Comparison of ENCODE assay signal across 21 mouse cellular contexts in genomic region chr11:111022681-111023281, GRCm38 (mm10). TPM values are rescaled to one million over a fixed set of nuclear protein-coding genes. Genes with fewer than 3 reads are reported as not detected.
DNase-seq lines count a peak whose midpoint lies in the region; ATAC-seq lines count a peak whose summit lies in the region.
"Had no signal": no experiment of that assay in that cellular context is flagged by ENCODE, and none has a peak within 500 bp of the region (broad histone marks: within the 10 kb centered on the region; RNA-seq: fewer than 3 reads in every experiment).

No protein-coding gene starts in this region.

- 47% methylated on average over 8 of the region's 8 CpGs for WGBS in hindbrain, embryonic 11.5 days
- WGBS in hindbrain, embryonic 12.5 days: 37% methylated on average over 8 of the region's 8 CpGs
- WGBS in neural tube, embryonic 15.5 days: 45% methylated on average over 8 of the region's 8 CpGs

- no peaks in the 10 kb centered on the region for H3K36me3 ChIP-seq in hindbrain, embryonic 11.5 days (ENCODE audit: control insufficient read depth, insufficient read depth, low read length)
- no peaks in the 10 kb centered on the region for H3K36me3 ChIP-seq in hindbrain, embryonic 12.5 days
- H3K36me3 ChIP-seq in neural tube, embryonic 15.5 days: no peaks in the 10 kb centered on the region
- H3K36me3 ChIP-seq: limb, embryonic 13.5 days had no signal

- H3K4me2 ChIP-seq in hindbrain, embryonic 11.5 days (replicated peaks; ENCODE audit: low read depth, low read length): no peak overlapping the region
- H3K4me2 ChIP-seq in hindbrain, embryonic 12.5 days (replicated peaks): no peak overlapping the region
- H3K4me2 ChIP-seq in neural tube, embryonic 15.5 days: no peak overlapping the region
- H3K4me2 ChIP-seq: heart, embryonic 11.5 days; limb, embryonic 13.5 days had no signal

- no peaks in the 10 kb centered on the region for H3K9me3 ChIP-seq in hindbrain, embryonic 11.5 days (ENCODE audit: control insufficient read depth, low read length)
- no peaks in the 10 kb centered on the region for H3K9me3 ChIP-seq in hindbrain, embryonic 12.5 days (replicated peaks)
- H3K9me3 ChIP-seq in neural tube, embryonic 15.5 days (replicated peaks): no peaks in the 10 kb centered on the region
- H3K9me3 ChIP-seq: limb, embryonic 13.5 days had no signal

- H3K4me1 ChIP-seq in hindbrain, embryonic 11.5 days (replicated peaks; ENCODE audit: control insufficient read depth, insufficient read depth, low read length): no peaks in the 10 kb centered on the region
- H3K4me1 ChIP-seq in hindbrain, embryonic 12.5 days: peaks cover 9% of the 10 kb centered on the region; the same call in 1 of the 2 replicates
- H3K4me1 ChIP-seq in neural tube, embryonic 15.5 days: no peaks in the 10 kb centered on the region

- peak; percentile 30 for DNase-seq in hindbrain, embryonic 11.5 days (ENCODE audit: low spot score)
- DNase-seq in embryo, embryonic 10.5 days (ENCODE audit: low spot score): peak; percentile 56
- DNase-seq in forelimb bud, embryonic 11.5 days (ENCODE audit: low read depth, low spot score): peak; percentile 12
- DNase-seq in ovary, postnatal 36 days (ENCODE audit: low spot score): no peak
- no peak for DNase-seq in adrenal gland, adult 18-20 months (ENCODE audit: low spot score in 2 of 2)
- no peak for DNase-seq in thymus, postnatal 10 days (ENCODE audit: low spot score in 2 of 2)
- DNase-seq: adrenal gland, postnatal 36 days; B cell, adult 2 months; gastrocnemius, postnatal 10 days; heart, postnatal 36 days; kidney, adult 11 months; kidney, postnatal 36 days; spleen, adult 18-20 months had no signal

- ATAC-seq in hindbrain, embryonic 11.5 days (ENCODE audit: low FRiP score): peak; percentile 64; the same call in 1 of the 2 replicates
- no peak for ATAC-seq in hindbrain, embryonic 12.5 days (ENCODE audit: low FRiP score)
- peak; percentile 69; the same call in 1 of the 2 replicates for ATAC-seq in neural tube, embryonic 15.5 days (ENCODE audit: low FRiP score)

- H3K4me3 ChIP-seq in hindbrain, embryonic 11.5 days (ENCODE audit: low read depth, low read length): no peak overlapping the region
- no peak overlapping the region for H3K4me3 ChIP-seq in hindbrain, embryonic 12.5 days
- no peak overlapping the region for H3K4me3 ChIP-seq in neural tube, embryonic 15.5 days (replicated peaks)
- H3K4me3 ChIP-seq: erythroblast, embryonic 14.5 days; left cerebral cortex, adult 2 months; limb, embryonic 13.5 days had no signal

- H3K27ac ChIP-seq in hindbrain, embryonic 11.5 days (ENCODE audit: low read depth, low read length): no peak overlapping the region
- H3K27ac ChIP-seq in hindbrain, embryonic 12.5 days: no peak overlapping the region
- H3K27ac ChIP-seq in neural tube, embryonic 15.5 days (replicated peaks): no peak overlapping the region
- H3K27ac ChIP-seq: left cerebral cortex, adult 2 months; limb, embryonic 13.5 days; stomach, postnatal 0 days had no signal

- no peak overlapping the region for H3K9ac ChIP-seq in hindbrain, embryonic 11.5 days (ENCODE audit: low read depth, low read length)
- no peak overlapping the region for H3K9ac ChIP-seq in hindbrain, embryonic 12.5 days
- H3K9ac ChIP-seq in neural tube, embryonic 15.5 days (replicated peaks): no peak overlapping the region
- H3K9ac ChIP-seq: limb, embryonic 13.5 days had no signal

- H3K27me3 ChIP-seq in hindbrain, embryonic 11.5 days (ENCODE audit: control insufficient read depth, insufficient read depth, low read length): no peaks in the 10 kb centered on the region
- no peaks in the 10 kb centered on the region for H3K27me3 ChIP-seq in hindbrain, embryonic 12.5 days
- H3K27me3 ChIP-seq in neural tube, embryonic 15.5 days (replicated peaks): no peaks in the 10 kb centered on the region
- H3K27me3 ChIP-seq: limb, embryonic 13.5 days had no signal

RNA-seq across cellular contexts. Expression of gene Kcnj2, which starts 43.2 kb away (rescaled TPM):
- 0.39 and 0.40 TPM in 2 replicates for polyA plus RNA-seq in hindbrain, embryonic 11.5 days (2014; fragmentation: Nextera tagmentation; extraction: Ambion mirVana)
- 2.9 and 3.2 TPM in 2 replicates for polyA plus RNA-seq in hindbrain, embryonic 12.5 days (2016; fragmentation: Nextera tagmentation; extraction: Ambion mirVana)
- polyA plus RNA-seq in neural tube, embryonic 15.5 days (2015; fragmentation: Nextera tagmentation; extraction: Ambion mirVana): 1.00 and 1.3 TPM in 2 replicates
- total RNA-seq in adrenal gland, adult 18-20 months (2021): 10 to 100 TPM; 16.5 to 19.8 TPM
- polyA plus RNA-seq: erythroblast, embryonic 14.5 days had no signal

RNA-seq across cellular contexts. Expression of gene Kcnj16, which starts 54.9 kb away (rescaled TPM):
- 0.20 TPM in 1 of 2 replicates, not detected in the other for polyA plus RNA-seq in hindbrain, embryonic 11.5 days (2014; fragmentation: Nextera tagmentation; extraction: Ambion mirVana)
- 0.35 and 0.38 TPM in 2 replicates for polyA plus RNA-seq in hindbrain, embryonic 12.5 days (2016; fragmentation: Nextera tagmentation; extraction: Ambion mirVana)
- polyA plus RNA-seq in neural tube, embryonic 15.5 days (2015; fragmentation: Nextera tagmentation; extraction: Ambion mirVana): 3.1 and 4.3 TPM in 2 replicates
- total RNA-seq in adrenal gland, adult 18-20 months (2021): under 1 TPM in 1 of 2 experiments, not detected in 1; 0.43 TPM
- polyA plus RNA-seq: erythroblast, embryonic 14.5 days; limb, embryonic 13.5 days; urinary bladder, adult 2 months had no signal

Comparison
In these comparisons a context has a peak if more than half of its experiments do, and no peak if none do; other contexts are left out.
1. DNase-seq: peak in hindbrain, embryonic 11.5 days (single experiment), embryo, embryonic 10.5 days (single experiment) and forelimb bud, embryonic 11.5 days (single experiment); none in ovary, postnatal 36 days (single experiment), adrenal gland, adult 18-20 months (0 of 2) and thymus, postnatal 10 days (0 of 2).